Mouse (Mus musculus) 416B (cell line): ENCODE data around the gene Copz1.

Source experiments
- DNase-seq: peaks from one replicate; pipeline ENCODE4 v3.0.0; 2011; ENCODE audit warnings: low read depth

The Copz1 gene

DNA sequence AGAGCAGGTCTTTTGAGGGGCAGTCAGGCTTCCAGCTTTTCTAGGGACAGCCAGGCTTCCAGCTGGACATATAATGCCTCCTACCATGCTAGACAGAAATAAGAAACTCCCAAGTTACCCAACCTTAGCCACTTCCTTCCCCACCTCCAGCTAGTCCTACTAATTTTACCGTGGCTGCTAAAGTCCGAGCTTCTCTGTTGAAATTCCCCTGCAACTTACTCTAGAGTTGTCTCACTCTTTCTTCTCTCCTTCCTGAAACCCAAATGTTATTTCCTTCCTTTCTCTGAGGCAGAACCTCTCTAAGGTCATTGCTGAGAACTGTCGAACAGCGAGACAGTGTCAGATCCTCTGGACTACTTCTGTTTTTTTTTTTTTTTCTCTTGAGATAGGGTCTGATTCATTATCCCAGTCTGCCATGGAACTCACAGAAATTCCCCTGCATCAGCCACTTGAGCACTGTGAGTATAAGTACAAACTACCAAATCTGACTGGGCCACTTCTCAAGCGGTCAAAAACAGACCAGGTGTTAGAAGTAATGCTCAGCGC is 37.9 kb downstream of the Copz1 start, which contains the start of gene Gpr84:
TSS of gene Gpr84 (minus strand) at position 248 of the 546 bp plus-strand sequence.
- peak; percentile 80 for DNase-seq

DNA sequence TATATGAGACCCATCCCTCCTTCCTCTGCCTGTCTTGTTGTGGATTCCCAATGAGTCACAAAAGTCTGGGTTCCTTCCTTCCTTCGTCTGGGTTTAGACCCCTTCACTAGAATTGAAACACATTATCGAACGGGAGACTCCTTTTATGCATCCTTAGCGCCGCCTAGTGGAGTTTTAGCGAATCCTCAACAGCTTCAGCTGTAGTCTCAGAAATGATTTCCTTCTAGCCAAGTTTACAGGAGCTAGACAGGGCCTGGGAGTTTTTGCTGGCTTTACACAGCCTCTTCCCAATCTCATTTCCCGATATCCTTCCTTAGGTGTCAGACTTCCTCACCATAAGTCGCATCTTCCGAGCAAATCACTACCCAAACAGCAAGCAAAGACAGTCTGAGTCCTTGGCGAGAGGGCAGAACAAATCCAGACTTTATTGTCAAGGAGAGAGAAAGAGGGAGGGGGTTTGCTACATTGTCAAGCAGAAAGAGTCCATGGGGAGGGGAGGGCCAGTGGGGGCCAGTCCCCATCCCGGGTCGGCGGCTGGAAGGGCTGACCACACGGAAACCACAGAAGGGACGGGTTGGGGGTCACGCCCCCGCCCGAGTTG is 41.1 kb downstream of the Copz1 start:
- peak; percentile 85 for DNase-seq

DNA sequence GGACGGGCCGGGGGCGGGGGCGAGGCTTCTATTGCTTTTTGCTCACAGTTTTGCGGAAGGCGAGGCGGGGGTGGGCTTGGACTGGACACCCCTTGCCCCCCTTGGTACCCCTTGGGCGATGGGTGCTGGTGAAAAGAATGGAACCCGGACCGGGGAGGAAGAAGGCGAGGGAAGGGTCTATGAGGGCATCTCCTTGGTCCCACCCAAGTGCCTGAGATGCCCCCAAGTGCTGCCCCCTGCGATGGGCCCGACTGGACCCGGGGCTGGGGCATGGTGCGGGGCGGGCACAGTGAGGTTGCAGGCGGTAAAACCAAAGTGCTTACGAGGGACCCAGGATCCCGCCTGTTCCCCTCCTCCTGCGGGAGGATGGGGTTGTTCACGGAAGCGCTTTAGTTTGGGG is 41.7 kb downstream of the Copz1 start:
- no peak for DNase-seq

DNA sequence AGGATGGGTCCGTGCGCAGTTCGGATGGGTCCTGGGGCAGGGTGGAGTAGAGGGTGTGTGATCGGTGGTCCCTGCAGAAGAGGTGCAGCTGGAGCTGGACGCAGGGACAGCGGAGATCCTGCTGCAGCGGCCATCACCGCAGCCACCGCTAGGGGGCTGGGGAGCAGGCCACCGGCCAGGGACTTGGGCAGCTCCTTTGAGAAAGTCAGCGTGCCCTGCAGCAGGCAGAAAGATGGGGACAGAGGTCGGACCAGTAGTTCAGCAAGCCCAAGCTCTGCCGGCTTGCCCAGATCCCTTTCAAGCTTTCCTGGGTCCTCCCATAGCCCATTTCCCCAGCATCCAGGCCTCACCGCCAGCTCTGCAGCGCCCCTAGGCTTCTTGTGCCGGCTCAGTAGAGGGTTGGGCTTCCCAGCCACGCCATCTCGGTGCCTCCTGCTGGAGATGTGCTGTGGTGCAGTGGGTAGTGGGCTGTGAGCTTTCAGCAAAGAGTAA is 42.5 kb downstream of the Copz1 start:
- DNase-seq = peak; percentile 45

DNA sequence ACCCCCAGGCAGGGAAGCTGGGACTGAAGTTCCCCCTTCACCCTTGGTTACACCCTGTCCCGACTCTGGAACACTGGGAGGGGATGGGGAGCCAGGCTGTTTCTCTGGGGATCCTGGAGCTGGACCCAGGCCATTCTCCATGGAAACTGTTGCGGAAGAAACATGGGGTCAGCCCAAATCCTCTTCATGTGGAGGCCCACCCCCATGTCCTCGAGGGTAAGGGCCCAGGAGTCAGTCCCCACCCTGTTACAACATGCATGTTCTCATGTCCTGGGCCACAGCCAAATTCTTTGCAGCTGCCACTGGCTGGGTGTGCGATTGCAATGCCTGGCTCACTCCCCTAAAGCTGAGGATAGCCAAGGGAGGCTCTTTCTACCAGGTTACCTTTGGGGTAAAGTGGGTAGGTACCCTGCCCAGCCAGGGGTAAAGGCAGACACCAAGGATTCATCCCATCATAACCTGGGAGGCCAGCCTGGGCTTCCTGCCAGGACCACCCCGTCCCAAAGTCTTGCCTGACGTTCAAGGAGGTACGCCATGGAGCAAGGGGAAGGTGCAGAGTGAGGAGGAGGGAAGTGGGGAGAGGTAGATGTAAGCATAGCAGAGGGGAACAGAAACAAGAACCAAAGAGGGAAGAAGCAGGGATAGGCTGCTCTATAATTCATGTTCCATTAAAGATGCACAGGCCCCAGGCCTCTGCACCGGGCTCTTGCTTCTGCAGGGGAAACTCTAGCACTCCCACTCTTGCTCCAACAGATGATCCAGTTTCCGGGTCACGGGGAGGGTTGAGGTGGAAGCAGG is 43.7 kb downstream of the Copz1 start:
- no peak for DNase-seq

DNA sequence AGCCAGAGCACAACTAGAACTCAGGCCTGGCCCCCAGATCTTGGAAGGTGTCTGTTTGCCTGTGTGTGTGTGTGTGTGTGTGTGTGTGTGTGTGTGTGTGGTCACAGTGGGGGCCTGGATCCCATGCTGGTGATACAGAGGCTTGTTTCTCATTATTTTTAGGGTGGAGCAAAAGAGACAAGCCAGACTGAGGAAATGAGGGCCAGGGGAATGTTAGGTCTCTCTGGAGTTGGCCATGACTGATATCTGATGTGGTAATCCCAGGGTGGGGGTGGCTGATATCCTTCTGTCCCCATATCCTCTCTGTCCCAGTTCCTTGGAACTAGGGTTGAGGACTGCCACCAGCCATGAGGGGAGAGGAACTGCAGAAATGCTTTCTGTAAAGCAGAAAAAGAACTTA is 44.6 kb downstream of the Copz1 start:
- no peak for DNase-seq

DNA sequence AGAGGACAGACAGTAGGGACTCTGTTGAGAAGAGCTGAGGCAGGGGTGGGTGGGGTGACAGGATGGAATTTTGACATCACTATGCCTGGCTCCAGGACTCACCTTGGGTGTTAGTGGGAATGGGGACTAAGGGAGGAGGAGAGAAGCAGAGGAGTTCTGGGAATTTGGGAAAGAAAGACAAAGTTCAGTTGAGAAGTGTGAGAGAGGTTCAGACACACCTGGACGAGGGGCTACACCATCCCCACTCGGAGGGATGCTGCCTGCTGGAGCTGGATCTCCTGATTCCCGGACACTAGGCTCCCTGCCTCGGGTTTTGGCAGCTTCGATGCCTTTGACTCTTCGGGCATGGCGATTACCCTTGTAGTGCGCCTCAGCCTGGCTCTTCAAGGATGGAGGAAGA is 45.2 kb downstream of the Copz1 start:
- DNase-seq = no peak

DNA sequence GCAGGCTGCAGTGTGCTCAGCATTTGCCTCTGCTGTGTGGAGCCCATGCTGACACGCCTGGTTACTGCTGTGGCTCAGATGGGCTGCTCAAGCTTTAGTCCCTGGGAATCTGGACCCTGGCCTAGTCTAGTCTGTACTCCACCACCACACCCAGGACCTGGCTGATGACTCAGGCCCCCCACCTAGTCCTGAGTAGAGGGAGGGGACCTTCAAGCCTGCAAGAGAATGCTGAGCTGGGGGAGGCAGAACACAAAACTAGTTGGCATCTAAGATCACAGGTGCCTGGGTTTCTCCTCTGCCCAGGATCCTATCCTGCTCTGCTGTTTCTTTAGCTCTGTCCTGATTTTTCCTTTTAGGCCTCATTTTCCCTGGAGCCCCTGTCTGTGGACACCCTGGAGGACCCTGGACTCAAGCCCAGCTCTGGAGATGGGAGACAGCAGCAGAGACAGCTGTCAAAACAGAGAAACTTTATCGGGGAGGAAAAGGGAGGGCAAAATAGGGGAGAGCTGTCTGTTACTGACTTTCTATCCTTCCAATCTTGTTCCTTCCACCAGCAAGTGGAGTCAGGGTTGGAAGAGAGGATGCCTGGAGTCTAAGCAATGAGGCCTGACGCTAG is 45.8 kb downstream of the Copz1 start:
- no peak for DNase-seq

DNA sequence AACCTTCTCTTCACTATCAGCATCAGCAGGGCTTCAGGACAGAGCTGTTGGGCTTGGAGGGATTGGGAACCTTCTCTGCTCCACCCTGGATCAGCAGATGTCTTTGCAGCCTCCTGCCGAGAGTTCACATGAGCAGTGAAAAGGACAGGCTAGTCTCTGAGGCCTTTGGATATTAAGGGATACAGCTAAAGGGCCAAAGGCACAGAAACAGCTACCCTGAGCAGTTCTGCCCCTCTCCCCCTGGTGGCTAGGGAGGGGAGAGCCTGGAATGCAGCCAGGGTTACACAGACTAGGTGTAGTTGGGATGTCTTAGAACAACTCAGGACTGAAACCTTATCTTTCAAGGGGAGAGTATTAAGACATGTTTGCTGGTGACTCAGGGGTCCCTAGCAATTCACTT is 48.6 kb downstream of the Copz1 start:
- DNase-seq = peak; percentile 44

DNA sequence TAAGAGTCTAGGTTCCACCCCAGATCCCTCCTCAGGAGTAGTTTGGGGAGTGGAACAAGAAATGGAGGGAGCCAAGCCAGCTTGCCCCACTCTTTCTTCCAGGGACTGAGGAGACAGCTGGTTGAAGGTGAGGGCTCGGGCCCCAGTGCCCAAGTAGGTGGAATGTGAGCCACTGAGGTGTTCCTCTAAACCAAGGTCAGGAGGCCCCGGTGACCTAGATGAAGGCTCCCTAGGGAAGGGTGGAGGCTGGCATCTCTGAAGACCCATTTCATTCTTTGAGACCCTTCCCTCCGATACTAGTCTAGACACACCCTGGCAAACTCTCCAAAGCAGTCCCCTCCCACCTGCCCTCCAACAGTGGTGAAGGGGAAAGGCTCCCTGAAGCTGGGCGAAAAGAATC is 49.9 kb downstream of the Copz1 start:
- DNase-seq = no peak

DNA sequence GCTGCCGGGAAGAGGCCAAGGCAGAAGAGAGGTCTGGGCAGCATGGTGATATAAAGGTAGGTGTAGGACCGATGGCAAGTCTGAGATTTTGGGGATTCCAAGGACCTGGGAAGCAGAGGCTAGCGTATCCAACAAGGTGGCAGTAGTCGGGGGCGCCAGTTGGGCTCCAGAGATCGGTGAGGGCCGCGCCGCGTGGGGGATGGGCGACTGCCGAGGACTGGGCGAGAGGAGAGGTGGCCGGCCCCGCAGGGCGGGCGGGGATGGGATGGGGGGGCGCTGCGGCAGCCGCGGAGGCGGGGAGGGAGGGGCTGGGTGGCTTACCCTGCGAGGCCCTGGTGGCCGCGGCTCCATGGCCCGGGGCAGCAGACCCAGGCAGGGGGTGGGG is 50.5 kb downstream of the Copz1 start:
- no peak for DNase-seq

DNA sequence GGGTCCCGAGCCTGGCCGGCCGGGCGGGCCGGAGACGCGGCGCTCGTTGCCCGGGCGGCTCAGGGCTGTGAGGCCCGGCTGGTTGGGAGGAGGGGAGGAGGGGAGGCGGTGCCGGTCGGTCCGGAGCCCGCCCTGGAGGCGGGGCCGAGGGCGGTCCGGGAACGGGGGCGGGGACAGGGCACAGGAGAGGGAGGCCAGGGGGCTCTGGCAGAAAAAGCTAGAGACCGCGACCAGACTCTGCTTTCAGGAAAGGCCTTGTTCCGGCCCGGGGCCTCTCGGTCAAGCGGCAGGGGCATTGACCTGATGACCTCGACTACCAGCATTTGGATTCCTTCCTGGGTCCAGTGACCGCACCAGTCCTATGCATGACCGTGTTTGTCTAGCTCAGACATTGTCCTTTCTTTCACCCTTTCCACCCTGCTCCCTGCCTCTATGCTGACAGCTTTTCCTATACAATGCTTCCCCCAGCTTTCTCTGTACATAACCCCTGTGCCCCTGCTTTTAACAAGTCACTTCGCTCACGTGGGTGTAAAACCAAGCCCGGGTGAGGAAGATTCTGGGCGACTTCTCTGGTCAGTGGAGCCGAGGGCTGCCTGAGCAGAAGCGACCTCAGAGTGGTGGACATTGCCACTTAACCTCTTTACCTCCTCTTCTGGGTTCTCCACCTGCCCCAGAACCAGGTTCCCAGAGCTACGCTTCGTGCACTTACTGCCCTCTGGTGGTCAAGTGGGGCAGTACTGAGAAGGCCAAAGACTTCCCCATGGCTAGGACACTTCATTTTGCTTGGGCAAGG is 51.1 kb downstream of the Copz1 start:
- peak; percentile 81 for DNase-seq

DNA sequence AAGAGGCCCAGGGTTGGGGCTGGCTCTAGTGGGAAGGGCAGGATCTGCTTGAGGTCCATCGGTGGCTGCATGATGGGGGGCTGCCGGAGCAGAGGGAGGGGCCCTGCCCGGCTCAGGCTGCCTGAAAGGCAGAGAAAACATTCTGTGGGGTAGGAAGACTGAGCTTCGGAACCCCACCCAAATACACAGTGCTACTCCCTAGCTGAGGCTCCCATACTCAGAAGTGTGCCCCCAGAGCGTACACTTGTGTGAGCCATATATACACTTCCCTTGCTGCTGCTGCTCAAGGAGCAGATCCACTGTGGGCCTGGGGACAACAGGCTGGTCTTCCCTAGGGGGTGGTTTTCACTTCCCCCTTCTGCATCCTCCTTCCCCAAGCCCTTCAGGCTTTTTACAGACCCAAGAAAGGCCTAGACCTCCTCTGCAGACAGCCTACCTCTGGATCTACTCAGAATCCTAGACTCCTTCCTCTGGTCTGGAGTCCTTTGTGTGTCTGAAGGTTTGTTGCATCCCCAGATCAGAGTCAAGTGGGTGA is 60.6 kb downstream of the Copz1 start:
- no peak for DNase-seq

DNA sequence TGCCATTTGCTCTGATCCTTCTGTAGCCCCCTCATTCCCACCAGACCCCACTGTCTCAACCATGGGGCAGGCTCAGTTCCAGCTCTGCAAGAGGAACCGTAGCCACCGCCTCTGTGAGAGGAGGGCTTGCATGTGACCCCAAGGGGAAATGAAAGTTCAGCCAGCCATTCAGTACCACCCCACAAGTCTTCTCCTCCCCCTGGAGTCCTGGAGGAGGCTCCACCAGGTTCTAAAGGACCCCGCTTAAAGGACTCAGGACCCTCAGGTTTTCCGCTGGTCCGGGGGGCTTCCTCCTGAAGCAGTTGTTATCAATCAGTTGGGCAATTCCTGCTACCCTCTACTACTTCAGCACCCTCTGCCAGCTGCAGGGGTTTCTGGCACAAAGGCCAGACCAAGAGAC is 61.2 kb downstream of the Copz1 start:
- no peak for DNase-seq

DNA sequence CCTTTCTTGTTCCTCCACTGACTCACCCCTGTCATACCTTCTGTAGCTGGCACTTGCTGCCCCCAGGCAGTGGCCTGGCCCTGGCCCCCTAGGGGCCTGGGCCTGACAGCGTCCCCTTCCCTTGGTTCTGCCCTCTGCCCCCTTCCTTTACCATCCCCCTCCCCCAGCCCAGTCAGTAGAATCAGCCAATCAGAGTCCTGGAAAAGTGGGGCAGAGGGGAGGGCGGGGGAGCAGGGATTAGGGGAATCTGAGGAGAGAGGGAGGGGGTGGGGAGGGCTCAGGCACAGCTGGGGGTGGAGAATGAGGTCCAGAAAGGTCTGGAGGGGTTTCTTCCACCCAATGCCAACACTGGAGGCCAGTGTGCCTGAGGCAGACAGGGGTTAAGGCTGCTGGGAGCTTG is 61.7 kb downstream of the Copz1 start:
- no peak for DNase-seq

DNA sequence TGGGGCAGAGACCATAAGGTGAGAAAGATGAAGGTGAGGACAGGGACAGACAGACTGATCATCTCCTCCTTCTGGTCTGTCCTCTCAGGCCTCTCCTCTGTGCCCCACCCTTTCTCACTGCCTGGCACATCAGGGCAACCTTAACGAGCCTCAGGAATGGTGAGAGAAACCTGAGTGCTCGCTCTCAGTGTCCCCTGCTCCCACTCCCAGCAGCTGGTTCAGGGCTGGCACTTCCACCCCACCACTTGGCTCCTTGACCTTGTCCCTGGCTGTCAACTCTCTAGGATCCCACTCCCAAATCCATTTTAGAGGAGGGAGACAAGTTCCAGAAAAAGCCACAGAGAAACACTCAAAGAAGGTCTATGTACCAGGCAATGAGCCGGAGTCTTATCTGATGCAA is 62.5 kb downstream of the Copz1 start:
- no peak for DNase-seq

DNA sequence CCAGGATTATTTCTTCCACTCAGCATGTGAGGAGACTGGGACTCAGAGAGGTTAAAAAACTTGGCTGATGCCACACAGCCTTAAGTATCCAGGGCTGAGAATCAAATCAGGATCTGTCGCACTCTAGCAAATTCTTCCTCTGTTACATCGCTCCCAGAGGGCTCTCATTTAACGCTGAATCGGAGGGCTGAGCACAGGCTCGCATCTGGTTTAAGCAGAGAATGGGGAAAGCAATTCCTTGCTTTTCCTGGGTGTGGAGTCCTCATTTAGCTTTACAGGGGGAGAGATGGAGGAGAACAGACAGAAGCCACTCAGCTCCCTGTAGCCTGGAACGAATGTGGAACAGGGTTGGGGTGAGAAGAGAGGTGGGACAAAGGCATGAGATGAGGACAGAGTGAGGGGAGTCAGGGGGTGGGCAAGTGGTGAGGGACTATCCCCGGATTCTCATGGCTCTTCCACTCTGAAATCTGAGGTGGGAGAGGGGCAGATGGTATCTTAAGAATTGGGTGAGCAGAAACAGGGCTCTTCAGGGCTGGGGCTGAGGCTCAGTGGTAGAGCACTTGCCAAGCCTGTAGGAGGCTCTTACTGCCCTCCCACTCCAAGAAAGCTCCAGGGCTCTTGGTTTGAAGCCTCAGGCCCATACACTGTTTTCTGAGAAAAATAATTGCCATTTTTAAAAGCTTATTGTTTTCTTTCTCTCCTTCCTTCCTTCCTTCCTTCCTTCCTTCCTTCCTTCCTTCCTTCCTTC is 63.1 kb downstream of the Copz1 start:
- no peak for DNase-seq

DNA sequence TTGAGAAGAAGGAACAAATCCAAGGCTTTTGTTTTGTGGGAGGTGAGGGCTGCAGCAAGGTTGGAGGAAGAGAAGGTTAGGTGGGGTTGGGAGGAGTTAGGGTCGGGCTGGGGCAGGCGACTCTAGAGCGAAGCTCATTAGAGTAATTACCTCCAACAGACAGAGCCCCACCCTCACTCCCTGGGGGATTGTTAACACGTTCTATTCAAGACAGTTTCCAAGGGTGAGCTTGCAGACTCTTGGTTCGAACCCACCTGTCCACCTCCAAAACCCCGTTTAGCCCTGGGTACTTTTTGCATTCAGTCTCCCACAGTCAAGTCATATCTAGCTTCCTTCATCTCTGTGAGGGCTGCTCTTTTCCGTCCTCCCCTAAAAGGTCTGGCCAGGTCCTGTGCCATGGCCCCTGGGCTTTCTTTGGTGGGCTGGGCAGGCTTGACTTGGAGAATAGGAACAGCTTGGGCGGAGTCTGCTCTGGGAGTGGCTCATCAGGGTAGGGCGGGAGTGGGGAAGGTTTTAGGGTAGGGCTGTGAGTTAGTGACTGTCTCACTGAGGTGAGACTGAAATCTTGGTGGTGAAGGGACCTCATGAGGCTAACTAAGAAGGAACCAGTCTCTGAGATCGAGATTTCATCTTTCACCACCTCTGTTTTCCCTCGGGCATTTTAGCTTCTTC is 64.6 kb downstream of the Copz1 start:
- DNase-seq = no peak

DNA sequence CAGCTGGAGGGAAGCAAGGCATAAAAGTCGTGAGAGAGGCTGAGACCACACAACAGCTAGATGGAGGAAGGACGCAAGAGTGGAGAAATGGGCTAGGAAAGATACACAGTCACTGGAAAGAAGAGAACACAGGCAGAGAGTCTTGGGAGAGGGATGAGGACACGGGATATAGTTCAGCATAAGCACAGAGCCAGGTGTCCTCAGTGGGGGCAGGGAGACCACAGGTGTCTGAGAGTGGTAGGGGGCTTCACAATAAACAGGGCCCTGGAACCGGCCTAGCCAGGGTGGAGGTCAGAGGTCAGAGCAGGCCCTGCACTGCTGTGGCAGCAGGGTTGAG is 66.3 kb downstream of the Copz1 start:
- DNase-seq = no peak

DNA sequence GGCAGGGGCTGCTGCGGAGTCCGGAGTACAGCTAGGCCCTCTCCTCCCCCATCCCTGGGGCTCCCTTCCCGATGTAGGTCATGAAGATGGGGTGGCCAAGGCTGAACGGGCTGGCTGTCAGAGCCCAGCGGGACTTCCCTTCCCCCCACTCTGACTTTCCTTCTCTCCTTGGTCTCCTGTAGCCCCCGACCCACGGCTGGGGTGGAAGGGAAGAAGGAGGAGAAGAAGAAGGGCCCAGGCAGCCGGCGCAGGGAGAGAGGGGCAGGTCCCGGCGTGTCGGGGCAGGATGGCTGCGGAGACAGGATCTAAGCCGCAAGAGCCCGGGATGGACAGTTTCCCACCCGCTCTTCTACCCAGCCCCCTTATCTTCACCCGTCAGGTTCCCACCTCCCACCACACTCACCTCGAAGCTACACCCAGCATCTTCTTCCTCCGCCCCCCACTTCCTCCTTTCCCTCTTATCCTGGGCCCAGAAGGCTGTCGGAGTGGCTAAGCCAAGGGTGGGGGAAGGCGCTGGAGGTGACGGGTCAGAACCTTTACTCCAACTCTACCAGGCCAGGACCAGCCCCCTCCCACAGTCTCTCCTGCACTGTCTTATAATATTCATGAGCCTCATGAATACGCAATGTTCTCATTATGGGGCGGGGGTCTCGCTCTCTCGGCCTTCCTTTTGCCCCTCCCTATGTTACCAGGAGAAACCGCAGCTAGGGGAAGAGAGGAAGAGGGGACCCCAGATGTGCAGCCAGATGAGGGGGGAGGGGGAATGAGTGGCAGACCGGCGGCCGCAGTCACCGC is 66.8 kb downstream of the Copz1 start:
- DNase-seq = peak; percentile 81
